Mouse (Mus musculus): ENCODE measurements around the gene Psmb8. TPM values are rescaled to one million over a fixed set of nuclear protein-coding genes. Genes with fewer than 3 reads are reported as not detected.
"Not testable (repeated sequence)": the region's sequence is repeated elsewhere in the genome, so short reads cannot be mapped to it uniquely, and the experiment has no call there.

The Psmb8 gene
- polyA plus RNA-seq, 1 experiment from 2014 or later, result 87.6 TPM

DNA sequence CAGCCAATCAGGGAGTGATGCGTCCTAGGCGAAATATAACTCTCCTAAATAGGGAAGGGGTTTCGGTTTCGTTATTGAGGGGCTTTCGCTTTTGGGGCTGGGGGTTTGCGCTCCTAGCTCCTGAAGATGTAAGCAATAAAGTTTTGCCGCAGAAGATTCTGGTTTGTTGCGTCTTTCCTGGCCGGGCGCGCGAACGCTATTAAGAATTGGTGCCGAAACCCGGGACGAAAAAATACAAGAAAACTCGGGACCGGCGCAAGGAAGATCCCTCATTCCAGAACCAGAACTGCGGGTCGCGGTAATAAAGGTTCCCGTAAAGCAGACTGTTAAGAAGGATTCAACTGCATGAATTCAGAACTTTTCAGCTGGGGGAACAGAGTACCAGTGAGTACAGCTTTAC is 28.4 kb downstream of the Psmb8 start:
- ATAC-seq (replicated peaks; ENCODE audit: extremely low read depth, insufficient read depth, low FRiP score), result not testable (repeated sequence)
- WGBS, result 94% methylated on average over 12 of the region's 23 CpGs

DNA sequence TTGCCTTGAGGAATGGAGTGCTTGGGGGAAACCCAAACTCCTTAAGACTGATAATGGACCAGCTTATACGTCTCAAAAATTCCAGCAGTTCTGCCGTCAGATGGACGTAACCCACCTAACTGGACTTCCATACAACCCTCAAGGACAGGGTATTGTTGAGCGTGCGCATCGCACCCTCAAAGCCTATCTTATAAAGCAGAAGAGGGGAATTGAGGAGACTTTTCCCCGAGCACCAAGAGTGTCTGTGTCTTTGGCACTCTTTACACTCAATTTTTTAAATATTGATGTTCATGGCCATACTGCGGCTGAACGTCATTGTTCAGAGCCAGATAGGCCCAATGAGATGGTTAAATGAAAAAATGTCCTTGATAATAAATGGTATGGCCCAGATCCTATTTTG is 33.5 kb downstream of the Psmb8 start:
- not testable (repeated sequence) for ATAC-seq (replicated peaks; ENCODE audit: extremely low read depth, insufficient read depth, low FRiP score)

More for the DNA sequence above, 28.4 kb downstream of the Psmb8 start:
- H3K36me3 ChIP-seq (ENCODE audit: control insufficient read depth, insufficient read depth); H3K4me1 ChIP-seq (ENCODE audit: control insufficient read depth, insufficient read depth, low read length); H3K27me3 ChIP-seq (ENCODE audit: control insufficient read depth, insufficient read depth, low read length); H3K9ac ChIP-seq (ENCODE audit: low read length); H3K4me3 ChIP-seq (ENCODE audit: low read length); H3K4me2 ChIP-seq (ENCODE audit: low read depth, low read length); H3K9me3 ChIP-seq (replicated peaks; ENCODE audit: control insufficient read depth, low read length); H3K27ac ChIP-seq (ENCODE audit: low read length): not testable (repeated sequence)

DNA sequence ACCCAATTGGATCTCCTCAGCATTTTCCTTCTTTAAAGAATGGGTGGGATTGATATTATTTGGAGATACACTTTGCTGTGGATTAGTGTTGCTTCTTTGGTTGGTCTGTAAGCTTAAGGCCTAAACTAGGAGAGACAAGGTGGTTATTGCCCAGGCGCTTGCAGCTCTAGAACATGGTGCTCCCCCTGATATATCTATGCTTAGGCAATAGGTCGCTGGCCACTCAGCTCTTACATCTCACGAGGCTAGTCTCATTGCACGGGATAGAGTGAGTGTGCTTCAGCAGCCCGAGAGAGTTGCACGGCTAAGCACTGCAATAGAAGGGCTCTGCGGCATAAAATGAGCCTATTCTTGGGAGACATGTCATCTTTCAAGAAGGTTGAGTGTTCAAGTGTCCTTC is 34.5 kb downstream of the Psmb8 start:
- H3K27ac ChIP-seq (ENCODE audit: low read length); H3K36me3 ChIP-seq (ENCODE audit: control insufficient read depth, insufficient read depth); H3K4me3 ChIP-seq (ENCODE audit: low read length); H3K4me1 ChIP-seq (ENCODE audit: control insufficient read depth, insufficient read depth, low read length); H3K9ac ChIP-seq (ENCODE audit: low read length); ATAC-seq (replicated peaks; ENCODE audit: extremely low read depth, insufficient read depth, low FRiP score); H3K4me2 ChIP-seq (ENCODE audit: low read depth, low read length); H3K9me3 ChIP-seq (replicated peaks; ENCODE audit: control insufficient read depth, low read length); H3K27me3 ChIP-seq (ENCODE audit: control insufficient read depth, insufficient read depth, low read length): not testable (repeated sequence)
- 89% methylated on average over 3 of the region's 7 CpGs for WGBS

More for the DNA sequence above, 33.5 kb downstream of the Psmb8 start:
- not testable (repeated sequence) for H3K4me1 ChIP-seq (ENCODE audit: control insufficient read depth, insufficient read depth, low read length); H3K9me3 ChIP-seq (replicated peaks; ENCODE audit: control insufficient read depth, low read length); H3K4me3 ChIP-seq (ENCODE audit: low read length); H3K36me3 ChIP-seq (ENCODE audit: control insufficient read depth, insufficient read depth); H3K9ac ChIP-seq (ENCODE audit: low read length); H3K27ac ChIP-seq (ENCODE audit: low read length); H3K27me3 ChIP-seq (ENCODE audit: control insufficient read depth, insufficient read depth, low read length); H3K4me2 ChIP-seq (ENCODE audit: low read depth, low read length)
- WGBS, result 87% methylated on average over 7 of the region's 9 CpGs

DNA sequence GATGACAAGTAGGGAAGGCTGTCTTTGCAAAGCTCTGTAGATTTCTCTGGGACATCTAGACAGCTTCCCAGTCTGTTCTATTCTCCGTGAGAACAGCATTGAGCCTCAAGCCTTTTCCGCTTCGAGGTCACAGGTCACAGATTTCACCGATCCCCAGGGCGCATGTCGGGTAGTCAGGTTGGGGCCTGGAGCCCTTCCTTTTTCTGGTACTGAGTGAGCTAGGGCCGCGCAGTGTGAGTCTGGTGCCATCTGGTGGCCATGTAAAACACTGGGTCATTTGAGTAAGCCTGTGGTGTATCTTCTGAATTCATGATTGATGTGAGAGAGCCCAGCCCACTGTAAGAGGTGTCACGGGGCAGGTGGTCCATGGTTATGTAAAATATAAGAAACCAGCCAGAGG is 37.4 kb downstream of the Psmb8 start:
- Histone ChIP-seq H3K27me3 (ENCODE audit: control insufficient read depth, insufficient read depth, low read length) (no peaks in the 10 kb centered on the region), H3K9ac (ENCODE audit: low read length) (no peak overlapping the region), H3K36me3 (ENCODE audit: control insufficient read depth, insufficient read depth) (no peaks in the 10 kb centered on the region), H3K4me3 (ENCODE audit: low read length) (no peak overlapping the region), H3K27ac (ENCODE audit: low read length) (no peak overlapping the region), H3K4me2 (ENCODE audit: low read depth, low read length) (no peak overlapping the region), H3K4me1 (ENCODE audit: control insufficient read depth, insufficient read depth, low read length) (no peaks in the 10 kb centered on the region), H3K9me3 (replicated peaks; ENCODE audit: control insufficient read depth, low read length) (no peaks in the 10 kb centered on the region)
- ATAC-seq (replicated peaks; ENCODE audit: extremely low read depth, insufficient read depth, low FRiP score), result peak; percentile 88
- WGBS, result 49% methylated on average over 9 of the region's 9 CpGs

DNA sequence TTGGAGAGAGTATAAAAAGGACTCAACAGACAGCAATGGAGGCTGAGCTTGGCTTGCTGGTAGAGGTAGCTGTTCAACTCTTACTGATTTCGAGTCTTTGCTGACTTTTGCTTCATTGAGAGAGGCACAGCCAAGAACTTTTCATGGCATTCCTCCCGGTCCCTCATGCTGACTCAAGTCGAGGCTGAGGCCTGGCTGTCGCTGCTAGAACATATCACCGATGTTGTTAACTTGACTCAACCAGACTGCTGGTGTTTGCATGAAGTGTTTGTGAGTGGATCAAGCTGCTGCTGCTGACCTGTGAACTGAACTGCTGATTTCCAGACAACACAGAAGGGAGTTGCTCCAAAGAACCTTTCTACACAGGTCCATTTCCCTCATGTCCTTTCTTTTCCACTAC is 39.2 kb downstream of the Psmb8 start:
- Histone ChIP-seq H3K36me3 (ENCODE audit: control insufficient read depth, insufficient read depth) (no peaks in the 10 kb centered on the region), H3K9ac (ENCODE audit: low read length) (no peak overlapping the region), H3K9me3 (replicated peaks; ENCODE audit: control insufficient read depth, low read length) (no peaks in the 10 kb centered on the region), H3K27me3 (ENCODE audit: control insufficient read depth, insufficient read depth, low read length) (no peaks in the 10 kb centered on the region), H3K4me3 (ENCODE audit: low read length) (no peak overlapping the region), H3K4me1 (ENCODE audit: control insufficient read depth, insufficient read depth, low read length) (no peaks in the 10 kb centered on the region), H3K4me2 (ENCODE audit: low read depth, low read length) (no peak overlapping the region), H3K27ac (ENCODE audit: low read length) (no peak overlapping the region)
- no peak for ATAC-seq (replicated peaks; ENCODE audit: extremely low read depth, insufficient read depth, low FRiP score)
- WGBS, result 68% methylated on average over 5 of the region's 5 CpGs

DNA sequence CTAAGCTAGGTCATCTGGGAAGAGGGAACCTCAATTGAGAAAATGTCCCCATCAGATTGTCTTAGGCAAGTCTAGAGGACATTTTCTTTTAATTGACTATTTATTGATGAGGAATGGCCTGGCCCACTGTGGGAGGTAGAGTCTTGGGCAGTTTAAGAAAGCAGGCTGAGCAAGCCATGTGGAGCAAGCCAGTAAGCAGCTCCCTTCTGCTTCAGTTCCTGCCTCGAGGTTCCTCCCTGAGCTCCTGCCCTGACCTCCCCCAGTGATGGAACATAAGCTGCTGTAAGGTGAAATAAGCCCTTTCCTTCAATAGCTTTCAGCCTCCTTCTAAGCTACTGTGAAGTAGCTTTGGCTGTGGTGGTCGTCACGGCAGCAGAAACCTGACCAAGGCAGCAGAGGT is 40.2 kb downstream of the Psmb8 start:
- no peak for ATAC-seq (replicated peaks; ENCODE audit: extremely low read depth, insufficient read depth, low FRiP score)
- H3K27ac ChIP-seq (ENCODE audit: low read length), result no peak overlapping the region
- WGBS, result 82% methylated on average over 3 of the region's 3 CpGs
- H3K9me3 ChIP-seq (replicated peaks; ENCODE audit: control insufficient read depth, low read length), result no peaks in the 10 kb centered on the region
- no peaks in the 10 kb centered on the region for H3K36me3 ChIP-seq (ENCODE audit: control insufficient read depth, insufficient read depth)
- H3K27me3 ChIP-seq (ENCODE audit: control insufficient read depth, insufficient read depth, low read length), result no peaks in the 10 kb centered on the region
- H3K4me3 ChIP-seq (ENCODE audit: low read length), result no peak overlapping the region
- H3K9ac ChIP-seq (ENCODE audit: low read length), result no peak overlapping the region
- H3K4me1 ChIP-seq (ENCODE audit: control insufficient read depth, insufficient read depth, low read length), result no peaks in the 10 kb centered on the region
- H3K4me2 ChIP-seq (ENCODE audit: low read depth, low read length), result no peak overlapping the region

DNA sequence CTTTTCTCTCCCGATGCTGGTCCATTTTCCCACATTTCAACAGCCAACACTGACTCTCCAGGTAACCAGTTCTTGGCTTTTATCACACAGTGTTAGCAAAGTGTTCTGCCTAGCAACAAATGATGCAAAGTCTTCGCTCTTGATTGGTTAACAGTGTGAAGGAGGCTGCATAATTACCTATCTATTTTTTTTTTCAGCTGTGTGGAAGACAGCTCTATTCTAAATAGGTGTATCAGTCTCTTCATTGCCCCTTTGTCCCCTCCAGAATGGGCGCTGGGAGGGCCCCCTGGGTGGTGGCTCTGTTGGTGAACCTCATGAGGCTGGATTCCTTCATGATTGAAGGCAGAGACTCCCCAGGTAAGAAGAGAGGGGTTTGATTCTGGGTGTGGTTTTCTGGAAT is 41.2 kb downstream of the Psmb8 start, which contains the start of gene H2-Ob:
Gene H2-Ob, plus strand, starts transcription at position 198 of the 400 bp plus-strand sequence.
- Histone ChIP-seq H3K4me3 (ENCODE audit: low read length) (no peak within 1 kb of the TSS), H3K36me3 (ENCODE audit: control insufficient read depth, insufficient read depth) (no peaks in the 10 kb centered on the region), H3K27ac (ENCODE audit: low read length) (peak within 1 kb of the TSS; percentile 58), H3K9ac (ENCODE audit: low read length) (no peak within 1 kb of the TSS), H3K4me2 (ENCODE audit: low read depth, low read length) (0 out of 2 replicates have a peak within 1 kb of the TSS, but pooled peaks have one; percentile 6), H3K27me3 (ENCODE audit: control insufficient read depth, insufficient read depth, low read length) (no peaks in the 10 kb centered on the region), H3K4me1 (ENCODE audit: control insufficient read depth, insufficient read depth, low read length) (no peaks in the 10 kb centered on the region), H3K9me3 (replicated peaks; ENCODE audit: control insufficient read depth, low read length) (no peaks in the 10 kb centered on the region)
- WGBS, result 54% methylated on average over 3 of the region's 3 CpGs
- no peak for ATAC-seq (replicated peaks; ENCODE audit: extremely low read depth, insufficient read depth, low FRiP score)

DNA sequence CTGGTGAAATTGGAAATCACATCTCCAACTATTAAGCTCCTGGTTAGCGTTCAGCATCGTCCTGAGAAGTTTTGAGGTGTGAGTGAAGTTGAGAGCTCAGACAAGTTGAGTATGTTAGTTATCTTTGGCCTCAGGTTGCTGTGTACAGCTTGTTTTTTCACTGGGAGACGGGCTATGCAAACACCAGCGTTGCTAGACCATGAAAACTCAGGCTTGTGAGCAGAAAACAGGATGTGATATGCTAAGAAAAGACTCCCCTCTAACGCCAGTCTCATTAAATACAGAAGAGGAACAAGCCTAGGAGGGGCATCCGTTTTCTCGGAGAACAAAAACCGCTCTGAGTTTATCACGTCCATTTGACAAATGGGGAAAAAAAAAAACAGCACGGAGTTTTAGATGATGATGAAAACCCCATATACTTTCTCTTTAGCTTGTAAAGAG is 42.1 kb downstream of the Psmb8 start:
- 47% methylated on average over 10 of the region's 10 CpGs for WGBS
- no peak overlapping the region for H3K9ac ChIP-seq (ENCODE audit: low read length)
- no peak for ATAC-seq (replicated peaks; ENCODE audit: extremely low read depth, insufficient read depth, low FRiP score)
- H3K36me3 ChIP-seq (ENCODE audit: control insufficient read depth, insufficient read depth), result no peaks in the 10 kb centered on the region
- no peak overlapping the region for H3K4me3 ChIP-seq (ENCODE audit: low read length)
- no peaks in the 10 kb centered on the region for H3K9me3 ChIP-seq (replicated peaks; ENCODE audit: control insufficient read depth, low read length)
- H3K27me3 ChIP-seq (ENCODE audit: control insufficient read depth, insufficient read depth, low read length), result no peaks in the 10 kb centered on the region
- H3K27ac ChIP-seq (ENCODE audit: low read length), result peak overlapping the region; percentile 58
- no peaks in the 10 kb centered on the region for H3K4me1 ChIP-seq (ENCODE audit: control insufficient read depth, insufficient read depth, low read length)
- peak overlapping the region; percentile 33; the same call in 1 of the 2 replicates for H3K4me2 ChIP-seq (ENCODE audit: low read depth, low read length)

DNA sequence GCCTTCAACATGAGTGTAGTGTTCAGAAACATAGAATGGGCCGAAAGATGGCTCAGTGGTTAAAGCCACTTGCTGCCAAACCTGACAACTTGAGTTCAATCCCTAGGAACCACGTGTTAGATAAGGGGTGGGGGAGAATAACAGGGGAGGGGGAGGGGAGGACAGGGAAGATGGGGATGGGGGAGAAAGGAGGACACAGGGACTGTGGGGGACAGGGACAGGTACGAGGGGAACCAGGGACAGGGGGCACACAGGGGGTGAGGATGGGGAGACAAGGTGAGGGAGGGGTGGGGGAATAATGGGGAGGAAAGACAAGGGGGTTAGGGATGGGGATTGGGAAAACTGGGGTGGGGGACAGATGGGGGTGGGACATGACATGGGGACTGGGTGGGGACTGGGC is 42.8 kb downstream of the Psmb8 start:
- H3K36me3 ChIP-seq (ENCODE audit: control insufficient read depth, insufficient read depth), result no peaks in the 10 kb centered on the region
- ATAC-seq (replicated peaks; ENCODE audit: extremely low read depth, insufficient read depth, low FRiP score), result no peak
- H3K27me3 ChIP-seq (ENCODE audit: control insufficient read depth, insufficient read depth, low read length), result no peaks in the 10 kb centered on the region
- no peaks in the 10 kb centered on the region for H3K9me3 ChIP-seq (replicated peaks; ENCODE audit: control insufficient read depth, low read length)
- H3K4me1 ChIP-seq (ENCODE audit: control insufficient read depth, insufficient read depth, low read length), result no peaks in the 10 kb centered on the region
- no peak overlapping the region for H3K4me3 ChIP-seq (ENCODE audit: low read length)
- H3K27ac ChIP-seq (ENCODE audit: low read length), result no peak overlapping the region
- WGBS, result 48% methylated on average over 3 of the region's 3 CpGs
- no peak overlapping the region for H3K9ac ChIP-seq (ENCODE audit: low read length)
- H3K4me2 ChIP-seq (ENCODE audit: low read depth, low read length), result no peak overlapping the region

DNA sequence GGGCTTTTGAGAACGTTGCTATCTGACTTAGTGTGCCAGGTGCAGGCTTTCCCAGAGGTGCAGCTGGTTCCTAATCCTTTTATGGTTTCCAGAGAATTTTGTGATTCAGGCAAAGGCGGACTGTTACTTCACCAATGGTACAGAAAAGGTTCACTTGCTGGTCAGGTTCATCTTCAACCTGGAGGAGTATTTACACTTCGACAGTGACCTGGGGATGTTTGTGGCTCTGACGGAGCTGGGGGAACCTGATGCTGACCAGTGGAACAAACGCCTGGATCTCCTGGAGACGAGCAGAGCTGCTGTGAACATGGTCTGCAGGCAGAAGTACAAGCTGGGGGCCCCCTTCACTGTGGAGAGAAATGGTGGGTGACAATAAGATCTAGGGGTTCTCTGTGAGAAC is 43.4 kb downstream of the Psmb8 start:
- Histone ChIP-seq H3K9ac (ENCODE audit: low read length) (no peak overlapping the region), H3K9me3 (replicated peaks; ENCODE audit: control insufficient read depth, low read length) (no peaks in the 10 kb centered on the region), H3K4me2 (ENCODE audit: low read depth, low read length) (no peak overlapping the region), H3K27me3 (ENCODE audit: control insufficient read depth, insufficient read depth, low read length) (no peaks in the 10 kb centered on the region), H3K4me3 (ENCODE audit: low read length) (no peak overlapping the region), H3K36me3 (ENCODE audit: control insufficient read depth, insufficient read depth) (no peaks in the 10 kb centered on the region), H3K27ac (ENCODE audit: low read length) (no peak overlapping the region), H3K4me1 (ENCODE audit: control insufficient read depth, insufficient read depth, low read length) (no peaks in the 10 kb centered on the region)
- WGBS, result 76% methylated on average over 6 of the region's 6 CpGs
- no peak for ATAC-seq (replicated peaks; ENCODE audit: extremely low read depth, insufficient read depth, low FRiP score)

Data from heart, embryonic 16.5 days (tissue).